Mouse (Mus musculus) small intestine, adult 2 months (tissue): ENCODE results near the gene E2f4. TPM values are rescaled to one million over a fixed set of nuclear protein-coding genes. Genes with fewer than 3 reads are reported as not detected.

Source experiments
- H3K27ac ChIP-seq: fragments of 200-500 bp; 2 replicates; pipeline ENCODE4 v1.5.1; 2012; ENCODE audit warnings: low read depth, low read length, control low read depth, inconsistent platforms; ENCODE audit not compliant: insufficient read depth
- H3K27me3 ChIP-seq: fragments of 200-500 bp; 2 replicates; pipeline ENCODE4 v1.6.1; 2012; ENCODE audit warnings: mild to moderate bottlenecking, moderate library complexity, low read length, inconsistent platforms; ENCODE audit not compliant: control insufficient read depth, insufficient read depth
- H3K36me3 ChIP-seq: fragments of 200-500 bp; 2 replicates; pipeline ENCODE4 v1.6.1; 2012; ENCODE audit warnings: mild to moderate bottlenecking, low read length, control low read depth, inconsistent platforms; ENCODE audit not compliant: control insufficient read depth, insufficient read depth
- H3K4me1 ChIP-seq: fragments of 200-500 bp; 2 replicates; pipeline ENCODE4 v1.6.1; 2012; ENCODE audit warnings: low read length, inconsistent platforms, mixed read lengths; ENCODE audit not compliant: control insufficient read depth, insufficient read depth, insufficient read length
- H3K4me3 ChIP-seq: fragments of 200-500 bp; 2 replicates; pipeline ENCODE4 v1.5.1; 2012; ENCODE audit warnings: low read depth, mild to moderate bottlenecking, control low read depth, inconsistent platforms, low read length, moderate library complexity
- CTCF ChIP-seq: fragments of 200-500 bp; IDR thresholded peaks from 2 replicates; pipeline ENCODE4 v1.5.1; 2012; ENCODE audit warnings: low read depth, mild to moderate bottlenecking, control low read depth, inconsistent platforms, low read length, moderate library complexity, mixed read lengths; ENCODE audit not compliant: insufficient replicate concordance, insufficient read length; ENCODE audit errors: extremely low read depth
- POLR2A ChIP-seq: fragments of 200-500 bp; IDR thresholded peaks from 2 replicates; pipeline ENCODE4 v1.6.1; 2012; ENCODE audit warnings: low read depth, mild to moderate bottlenecking, control low read depth, inconsistent platforms, low read length, moderate library complexity
- WGBS: fragments of 180-500 bp; shearing (Covaris S2); methylation state at CpG from one replicate; pipeline ENCODE4 v1.1.7; 2018; 5-methylcytosine and 5-hydroxymethylcytosine counted together
- polyA plus RNA-seq: library from polyadenylated mRNA; depleted of rRNA; stranded (reverse); fragments of >200 nt; gene quantifications from 2 replicates; pipeline ENCODE4 v1.2.3, GENCODE M21; 2012

The E2f4 gene
- polyA plus RNA-seq, 1 experiment, result 152 TPM

GRCm38 (mm10) chr8:105270101-105270915 is 27.2 kb upstream of the E2f4 start:
- Histone ChIP-seq H3K4me1 (peaks cover 19% of the 10 kb centered on the region), H3K27ac (no peak overlapping the region), H3K4me3 (peak overlapping the region; percentile 55), H3K27me3 (peaks cover 7% of the 10 kb centered on the region), H3K36me3 (peaks cover 19% of the 10 kb centered on the region)
- 17% methylated on average over 39 of the region's 39 CpGs for WGBS
- TF ChIP-seq CTCF (no peak), POLR2A (no peak)

DNA sequence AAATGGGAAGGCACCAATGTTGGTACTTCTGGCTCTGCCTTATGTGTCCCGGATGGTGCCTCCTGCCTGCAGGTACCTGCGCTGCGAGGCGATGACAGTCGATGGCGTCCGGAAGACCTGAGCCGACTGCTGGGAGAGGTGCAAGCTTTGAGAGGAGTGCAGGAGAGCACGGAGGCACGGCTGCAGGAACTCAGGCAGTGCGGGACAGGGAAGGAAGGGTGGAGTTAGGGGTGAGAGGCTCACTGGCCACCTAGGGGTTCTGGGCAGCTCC is 26.6 kb upstream of the E2f4 start:
- Histone ChIP-seq H3K27me3 (peaks cover 7% of the 10 kb centered on the region), H3K27ac (no peak overlapping the region), H3K4me1 (peaks cover 19% of the 10 kb centered on the region), H3K4me3 (no peak overlapping the region), H3K36me3 (peaks cover 19% of the 10 kb centered on the region)
- TF ChIP-seq CTCF (no peak), POLR2A (no peak)
- 20% methylated on average over 11 of the region's 11 CpGs for WGBS

DNA sequence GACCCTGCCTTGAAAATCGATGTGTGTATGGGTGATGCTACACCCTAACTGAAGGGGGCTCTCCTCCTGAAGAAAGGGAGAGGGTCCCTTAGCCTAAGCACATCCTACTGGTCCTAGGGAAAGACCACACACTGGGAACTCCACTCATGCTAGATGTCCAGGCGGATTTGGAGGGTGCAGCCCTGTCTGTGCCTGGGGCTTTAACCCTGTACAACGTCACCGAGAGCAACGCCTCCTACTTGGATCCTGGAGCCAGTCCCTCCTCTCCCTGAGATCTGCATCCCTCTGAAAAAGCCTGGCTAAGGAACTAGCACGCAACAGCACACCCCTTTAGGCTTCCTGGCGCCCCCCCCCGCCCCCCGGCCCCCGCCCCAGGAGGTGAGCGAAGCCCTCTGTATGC is 22.1 kb upstream of the E2f4 start:
- WGBS, result 14% methylated on average over 11 of the region's 11 CpGs
- H3K4me1 ChIP-seq, result peaks cover 19% of the 10 kb centered on the region
- no peaks in the 10 kb centered on the region for H3K36me3 ChIP-seq
- no peak overlapping the region for H3K4me3 ChIP-seq
- TF ChIP-seq POLR2A (no peak), CTCF (no peak)
- H3K27ac ChIP-seq, result no peak overlapping the region
- H3K27me3 ChIP-seq, result peaks cover 15% of the 10 kb centered on the region

DNA sequence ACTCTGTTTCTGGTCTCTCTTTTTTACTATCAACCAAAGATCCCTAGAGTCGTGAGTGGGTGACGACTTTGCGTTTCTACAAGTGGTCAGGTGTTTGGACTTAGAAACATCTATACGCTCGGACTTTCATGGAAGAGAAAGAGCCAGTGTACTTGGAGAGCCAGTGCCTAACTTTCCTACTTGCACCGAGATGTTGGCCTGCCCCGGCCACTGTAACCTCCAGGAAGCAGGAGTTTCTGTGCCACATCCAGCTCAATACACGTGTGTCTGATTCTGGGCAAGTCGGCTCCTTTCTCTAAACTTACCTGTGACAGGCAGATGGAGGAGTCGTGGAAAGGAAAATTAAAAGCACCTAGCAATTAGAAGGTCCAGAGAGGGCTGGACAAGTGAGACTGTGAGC is 21.6 kb upstream of the E2f4 start, which contains the start of gene Nol3:
Gene Nol3 (plus strand): TSS at position 301 of the 400 bp plus-strand sequence.
- WGBS, result 2% methylated on average over 10 of the region's 10 CpGs
- H3K27me3 ChIP-seq, result peaks cover 11% of the 10 kb centered on the region
- no peak for TF ChIP-seq POLR2A
- no peak for TF ChIP-seq CTCF

GRCm38 (mm10) chr8:105276292-105277120 is 21.0 kb upstream of the E2f4 start:
- peaks cover 16% of the 10 kb centered on the region for H3K4me1 ChIP-seq
- WGBS, result 7% methylated on average over 30 of the region's 30 CpGs
- no peaks in the 10 kb centered on the region for H3K36me3 ChIP-seq
- H3K4me3 ChIP-seq, result peak overlapping the region; percentile 60
- TF ChIP-seq CTCF (no peak), POLR2A (no peak)
- H3K27me3 ChIP-seq, result peaks cover 11% of the 10 kb centered on the region
- H3K27ac ChIP-seq, result no peak overlapping the region

More for the DNA sequence above, 21.6 kb upstream of the E2f4 start, which contains the start of gene Nol3:
- H3K36me3 ChIP-seq, result no peaks in the 10 kb centered on the region
- H3K4me1 ChIP-seq, result peaks cover 16% of the 10 kb centered on the region
- H3K27ac ChIP-seq, result no peak within 1 kb of the TSS
- H3K4me3 ChIP-seq, result peak within 1 kb of the TSS; percentile 60

GRCm38 (mm10) chr8:105278911-105279334 is 18.5 kb upstream of the E2f4 start:
- peak overlapping the region; percentile 54 for H3K4me3 ChIP-seq
- no peak overlapping the region for H3K27ac ChIP-seq
- H3K36me3 ChIP-seq, result no peaks in the 10 kb centered on the region
- H3K27me3 ChIP-seq, result peaks cover 11% of the 10 kb centered on the region
- TF ChIP-seq CTCF, result no peak; the same call in 1 of the 2 replicates
- no peak for TF ChIP-seq POLR2A
- peaks cover 19% of the 10 kb centered on the region for H3K4me1 ChIP-seq
- WGBS, result 1% methylated on average over 28 of the region's 28 CpGs

- H3K4me1 ChIP-seq, result peaks cover 19% of the 10 kb centered on the region
- H3K36me3 ChIP-seq, result no peaks in the 10 kb centered on the region
- H3K27ac ChIP-seq, result no peak overlapping the region
- TF ChIP-seq POLR2A, result no peak
- no peak for TF ChIP-seq CTCF
- WGBS, result 82% methylated on average over 3 of the region's 3 CpGs
- H3K27me3 ChIP-seq, result peaks cover 11% of the 10 kb centered on the region
- H3K4me3 ChIP-seq, result no peak overlapping the region
These were observed 16.9 kb upstream of the E2f4 start for GRCm38 (mm10) chr8:105280567-105280966.
